Mouse (Mus musculus) midbrain, embryonic 13.5 days (tissue): ENCODE data around the gene Gm10295. TPM values are rescaled to one million over a fixed set of nuclear protein-coding genes. Genes with fewer than 3 reads are reported as not detected.

ENCODE experiments used
- ATAC-seq: fragments of 200-750 bp; cut with Nextera tagmentation; 2 replicates; pipeline ENCODE4 v1.8.0; 2017; ENCODE audit warnings: mild to moderate bottlenecking, moderate TSS enrichment, moderate library complexity
- H3K27ac ChIP-seq: fragments of 300-500 bp; sonication (generic); 2 replicates; pipeline ENCODE4 v1.5.1; 2015; ENCODE audit warnings: inconsistent platforms, mild to moderate bottlenecking, moderate library complexity
- H3K27me3 ChIP-seq: fragments of 300-500 bp; sonication (generic); 2 replicates; pipeline ENCODE4 v1.6.1; 2015; ENCODE audit warnings: mild to moderate bottlenecking, inconsistent platforms
- H3K36me3 ChIP-seq: fragments of 300-500 bp; sonication (generic); 2 replicates; pipeline ENCODE4 v1.6.1; 2015; ENCODE audit warnings: mild to moderate bottlenecking, inconsistent platforms
- H3K4me1 ChIP-seq: fragments of 300-500 bp; sonication (generic); replicated peaks from 2 replicates; pipeline ENCODE4 v1.6.1; 2015; ENCODE audit warnings: inconsistent platforms
- H3K4me2 ChIP-seq: fragments of 300-500 bp; sonication (generic); replicated peaks from 2 replicates; pipeline ENCODE4 v1.6.1; 2015; ENCODE audit warnings: moderate library complexity, mild to moderate bottlenecking, inconsistent platforms
- H3K4me3 ChIP-seq: fragments of 300-500 bp; sonication (generic); replicated peaks from 2 replicates; pipeline ENCODE4 v1.5.1; 2015; ENCODE audit warnings: mild to moderate bottlenecking, inconsistent platforms
- H3K9ac ChIP-seq: fragments of 300-500 bp; sonication (generic); replicated peaks from 2 replicates; pipeline ENCODE4 v1.6.1; 2015; ENCODE audit warnings: mild to moderate bottlenecking, inconsistent platforms
- H3K9me3 ChIP-seq: fragments of 300-500 bp; sonication (generic); 2 replicates; pipeline ENCODE4 v1.6.1; 2016; ENCODE audit warnings: mild to moderate bottlenecking, inconsistent platforms
- WGBS: fragments of 180-500 bp; shearing (Covaris S2); methylation state at CpG from one replicate; pipeline ENCODE4 v1.1.7; 2015; 5-methylcytosine and 5-hydroxymethylcytosine counted together
- polyA plus RNA-seq: library from polyadenylated mRNA; unstranded; fragments of >200 nt; fragmentation: Nextera tagmentation; extraction: Ambion mirVana; gene quantifications from 2 replicates; pipeline ENCODE4 v1.2.1, GENCODE M21; 2015

Gene Gm10295
- polyA plus RNA-seq, 1 experiment from 2014 or later = not detected

GRCm38 (mm10) chr7:71324919-71325583 lies 26.2 kb downstream of the Gm10295 start:
- Histone ChIP-seq H3K27me3 (no peaks in the 10 kb centered on the region), H3K27ac (no peak overlapping the region), H3K4me3 (no peak overlapping the region), H3K36me3 (no peaks in the 10 kb centered on the region), H3K9me3 (no peaks in the 10 kb centered on the region), H3K4me1 (no peaks in the 10 kb centered on the region), H3K9ac (no peak overlapping the region), H3K4me2 (no peak overlapping the region)
- no peak for ATAC-seq
- 81% methylated on average over 11 of the region's 11 CpGs for WGBS

- no peak overlapping the region for H3K4me3 ChIP-seq
- ATAC-seq = no peak
- no peaks in the 10 kb centered on the region for H3K4me1 ChIP-seq
- H3K27me3 ChIP-seq = no peaks in the 10 kb centered on the region
- no peaks in the 10 kb centered on the region for H3K9me3 ChIP-seq
- 85% methylated on average over 7 of the region's 7 CpGs for WGBS
- no peak overlapping the region for H3K27ac ChIP-seq
- H3K4me2 ChIP-seq = no peak overlapping the region
- H3K9ac ChIP-seq = no peak overlapping the region
- no peaks in the 10 kb centered on the region for H3K36me3 ChIP-seq
These were observed 38.0 kb downstream of the Gm10295 start for GRCm38 (mm10) chr7:71313148-71313765.

DNA sequence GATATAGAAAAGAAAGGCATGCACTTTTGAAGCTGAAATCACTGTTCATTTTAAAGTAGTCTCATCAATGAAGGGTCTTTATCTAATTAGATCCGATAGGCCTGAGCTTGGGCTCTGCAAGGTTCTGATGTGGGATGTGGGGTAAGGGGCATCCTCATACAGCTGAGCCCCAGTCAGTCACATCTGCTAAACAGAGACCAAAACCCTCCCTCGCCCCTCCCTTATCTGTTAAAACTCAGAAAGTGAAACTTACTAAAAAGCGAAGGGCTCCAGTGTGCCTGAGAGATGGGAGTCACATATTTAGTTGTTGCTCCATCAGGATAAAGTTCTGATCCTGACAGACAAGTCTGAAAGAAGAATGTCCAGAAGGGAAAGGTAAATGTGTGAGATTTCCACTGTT lies 38.9 kb downstream of the Gm10295 start:
- Histone ChIP-seq H3K9me3 (no peaks in the 10 kb centered on the region), H3K27ac (no peak overlapping the region), H3K4me3 (no peak overlapping the region), H3K4me2 (no peak overlapping the region), H3K27me3 (no peaks in the 10 kb centered on the region), H3K9ac (no peak overlapping the region), H3K36me3 (no peaks in the 10 kb centered on the region), H3K4me1 (0 out of 2 replicates have a peak, but pooled peaks cover 2% of the 10 kb centered on the region)
- ATAC-seq = no peak
- 83% methylated on average over 3 of the region's 3 CpGs for WGBS

- Histone ChIP-seq H3K9me3 (no peaks in the 10 kb centered on the region), H3K27me3 (no peaks in the 10 kb centered on the region)
- WGBS = 75% methylated on average over 11 of the region's 11 CpGs
These were observed 39.9 kb downstream of the Gm10295 start for GRCm38 (mm10) chr7:71311411-71311810.

GRCm38 (mm10) chr7:71308051-71308450 lies 43.2 kb downstream of the Gm10295 start:
- H3K4me1 ChIP-seq = 0 out of 2 replicates have a peak, but pooled peaks cover 5% of the 10 kb centered on the region
- 78% methylated on average over 8 of the region's 8 CpGs for WGBS
- no peak overlapping the region for H3K4me2 ChIP-seq
- H3K27me3 ChIP-seq = no peaks in the 10 kb centered on the region
- no peak overlapping the region for H3K4me3 ChIP-seq
- H3K9me3 ChIP-seq = no peaks in the 10 kb centered on the region
- no peak for ATAC-seq
- no peak overlapping the region for H3K9ac ChIP-seq
- H3K27ac ChIP-seq = no peak overlapping the region
- H3K36me3 ChIP-seq = no peaks in the 10 kb centered on the region

More at GRCm38 (mm10) chr7:71311411-71311810, 39.9 kb downstream of the Gm10295 start:
- Histone ChIP-seq H3K4me2 (no peak overlapping the region), H3K36me3 (no peaks in the 10 kb centered on the region), H3K4me1 (0 out of 2 replicates have a peak, but pooled peaks cover 5% of the 10 kb centered on the region), H3K27ac (no peak overlapping the region), H3K9ac (no peak overlapping the region), H3K4me3 (no peak overlapping the region)
- ATAC-seq = no peak

- H3K9me3 ChIP-seq = no peaks in the 10 kb centered on the region
- WGBS = 84% methylated on average over 4 of the region's 4 CpGs
These were observed 48.6 kb downstream of the Gm10295 start for GRCm38 (mm10) chr7:71302714-71303113.

More at GRCm38 (mm10) chr7:71302714-71303113, 48.6 kb downstream of the Gm10295 start:
- 0 out of 2 replicates have a peak, but pooled peaks cover 5% of the 10 kb centered on the region for H3K4me1 ChIP-seq
- no peak overlapping the region for H3K9ac ChIP-seq
- no peaks in the 10 kb centered on the region for H3K36me3 ChIP-seq
- no peak for ATAC-seq
- no peaks in the 10 kb centered on the region for H3K27me3 ChIP-seq
- H3K4me2 ChIP-seq = no peak overlapping the region
- no peak overlapping the region for H3K27ac ChIP-seq
- H3K4me3 ChIP-seq = no peak overlapping the region
